Mouse (Mus musculus) intestine, embryonic 14.5 days (tissue): ENCODE data around the gene Fgf22. TPM values are rescaled to one million over a fixed set of nuclear protein-coding genes. Genes with fewer than 3 reads are reported as not detected.

Source experiments
- ATAC-seq: fragments of 200-750 bp; cut with Nextera tagmentation; replicated peaks from 2 replicates; pipeline ENCODE4 v1.8.0; 2017; ENCODE audit warnings: low read depth, moderate number of reproducible peaks, moderate TSS enrichment, moderate library complexity; ENCODE audit not compliant: low FRiP score, low TSS enrichment
- DNase-seq: peaks from one replicate; pipeline ENCODE4 v3.0.0-alpha.2; 2018; ENCODE audit warnings: low spot score
- H3K27ac ChIP-seq: fragments of 300-500 bp; sonication (generic); 2 replicates; pipeline ENCODE4 v1.5.1; 2014; ENCODE audit warnings: low read depth, mild to moderate bottlenecking, control low read depth
- H3K27me3 ChIP-seq: fragments of 300-500 bp; sonication (generic); replicated peaks from 2 replicates; pipeline ENCODE4 v1.6.1; 2014; ENCODE audit warnings: low read length, control low read depth; ENCODE audit not compliant: control insufficient read depth, insufficient read depth
- H3K36me3 ChIP-seq: fragments of 300-500 bp; sonication (generic); 2 replicates; pipeline ENCODE4 v1.6.1; 2014; ENCODE audit warnings: low read length, control low read depth; ENCODE audit not compliant: control insufficient read depth, insufficient read depth
- H3K4me1 ChIP-seq: fragments of 300-500 bp; sonication (generic); replicated peaks from 2 replicates; pipeline ENCODE4 v1.6.1; 2014; ENCODE audit warnings: low read length, control low read depth, mixed read lengths; ENCODE audit not compliant: control insufficient read depth, insufficient read depth
- H3K4me2 ChIP-seq: fragments of 300-500 bp; sonication (generic); 2 replicates; pipeline ENCODE4 v1.6.1; 2014; ENCODE audit warnings: low read length
- H3K4me3 ChIP-seq: fragments of 300-500 bp; sonication (generic); 2 replicates; pipeline ENCODE4 v1.5.1; 2014; ENCODE audit warnings: low read depth, low read length, control low read depth, mixed read lengths
- H3K9ac ChIP-seq: fragments of 300-500 bp; sonication (generic); 2 replicates; pipeline ENCODE4 v1.6.1; 2014; ENCODE audit warnings: mild to moderate bottlenecking, low read length
- H3K9me3 ChIP-seq: fragments of 300-500 bp; sonication (generic); 2 replicates; pipeline ENCODE4 v1.6.1; 2016; ENCODE audit warnings: low read length, control low read depth; ENCODE audit not compliant: control insufficient read depth
- WGBS: fragments of 180-500 bp; shearing (Covaris S2); extraction: QIAGEN DNeasy Blood & Tissue Kit; methylation state at CpG from one replicate; pipeline ENCODE4 v1.1.7; 2014; 5-methylcytosine and 5-hydroxymethylcytosine counted together
- polyA plus RNA-seq: library from polyadenylated mRNA; unstranded; fragments of >200 nt; fragmentation: Nextera tagmentation; extraction: Ambion mirVana; gene quantifications from 2 replicates; pipeline ENCODE4 v1.2.1, GENCODE M21; 2014

The Fgf22 gene
- 0.26 and 0.42 TPM in 2 replicates for polyA plus RNA-seq

- WGBS, result under 1% methylated on average over 36 of the region's 36 CpGs
- H3K9ac ChIP-seq, result no peak within 1 kb of the TSS
- peak; percentile 75 for ATAC-seq
- H3K27me3 ChIP-seq, result no peaks in the 10 kb centered on the region
- peaks cover 6% of the 10 kb centered on the region; the same call in 1 of the 2 replicates for H3K4me1 ChIP-seq
- DNase-seq, result peak; percentile 70
- no peak within 1 kb of the TSS for H3K27ac ChIP-seq
- peaks cover 35% of the 10 kb centered on the region for H3K36me3 ChIP-seq
- H3K4me2 ChIP-seq, result peak within 1 kb of the TSS; percentile 55
- no peaks in the 10 kb centered on the region for H3K9me3 ChIP-seq
- H3K4me3 ChIP-seq, result peak within 1 kb of the TSS; percentile 23; the same call in 1 of the 2 replicates
These were observed at the start of gene Fgf22 for GRCm38 (mm10) chr10:79754856-79755516. Gene Fgf22 (plus strand): TSS chr10:79755076.

DNA sequence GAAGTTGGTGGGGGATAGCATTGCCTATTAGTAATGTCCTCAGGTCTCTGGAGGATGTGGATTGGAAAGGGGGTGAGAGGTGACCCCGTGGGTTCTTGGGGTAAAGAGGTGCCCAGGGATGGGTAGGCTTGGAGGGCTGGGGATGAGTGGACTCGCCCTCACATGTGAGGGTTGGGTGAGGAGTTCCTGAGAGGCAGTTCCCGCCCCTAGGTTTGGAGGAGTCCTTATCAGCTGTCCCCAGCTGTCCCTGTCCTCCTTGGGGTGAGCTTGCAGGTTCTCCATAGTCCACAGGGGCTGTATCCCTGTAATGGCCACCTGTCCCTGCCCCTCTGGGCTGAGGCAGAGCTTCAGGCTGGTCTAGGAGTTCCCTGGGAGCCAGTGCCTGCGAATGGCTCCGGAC lies 48.9 kb upstream of the Fgf22 start:
- H3K4me1 ChIP-seq, result peaks cover 30% of the 10 kb centered on the region
- 77% methylated on average over 5 of the region's 5 CpGs for WGBS
- H3K4me2 ChIP-seq, result peak overlapping the region; percentile 98
- H3K36me3 ChIP-seq, result peaks cover 38% of the 10 kb centered on the region
- H3K27me3 ChIP-seq, result no peaks in the 10 kb centered on the region
- ATAC-seq (no peak), DNase-seq (no peak)
- no peak overlapping the region for H3K27ac ChIP-seq
- peak overlapping the region; percentile 81 for H3K4me3 ChIP-seq
- H3K9ac ChIP-seq, result peak overlapping the region; percentile 94
- H3K9me3 ChIP-seq, result no peaks in the 10 kb centered on the region

DNA sequence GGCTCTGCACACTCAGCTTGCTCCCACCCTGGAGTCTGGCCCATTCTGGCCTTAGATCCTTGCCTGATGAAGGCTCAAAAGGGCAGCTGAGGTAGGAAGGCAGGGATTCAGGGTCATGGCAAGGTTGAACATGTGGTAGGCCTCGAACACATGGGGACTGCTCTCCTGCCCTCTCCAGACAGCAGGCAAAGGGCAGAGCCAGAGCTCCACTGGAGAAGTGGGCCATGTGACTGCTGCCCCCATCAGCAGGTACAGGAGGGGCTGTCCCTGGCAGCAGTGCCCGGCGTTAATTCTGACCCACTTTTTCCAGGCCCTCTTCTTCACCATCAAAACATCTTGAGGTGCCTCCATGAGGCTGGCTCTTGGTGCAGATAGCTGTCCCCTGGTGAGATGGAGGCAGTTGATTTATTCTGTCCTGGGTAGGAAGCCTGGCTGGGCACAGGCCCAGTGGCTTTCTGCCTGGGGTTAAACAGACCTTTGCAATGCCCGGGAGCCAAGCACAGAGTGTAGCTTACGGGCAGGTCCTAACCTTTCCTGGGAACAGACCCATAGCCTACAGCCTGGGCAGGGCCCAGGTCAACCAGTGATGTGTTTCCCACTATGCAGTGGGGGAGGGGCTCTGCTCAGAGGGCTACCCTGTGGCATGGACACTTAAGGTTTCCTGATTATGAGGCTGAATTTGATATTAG lies 48.3 kb upstream of the Fgf22 start:
- Histone ChIP-seq H3K4me3 (no peak overlapping the region), H3K36me3 (peaks cover 44% of the 10 kb centered on the region), H3K9me3 (no peaks in the 10 kb centered on the region), H3K27ac (no peak overlapping the region), H3K4me2 (peak overlapping the region; percentile 98), H3K27me3 (no peaks in the 10 kb centered on the region), H3K4me1 (peaks cover 25% of the 10 kb centered on the region), H3K9ac (peak overlapping the region; percentile 0; the same call in 1 of the 2 replicates)
- 74% methylated on average over 5 of the region's 5 CpGs for WGBS
- no peak for ATAC-seq
- no peak for DNase-seq

GRCm38 (mm10) chr10:79707162-79707561 lies 47.7 kb upstream of the Fgf22 start:
- Histone ChIP-seq H3K4me3 (no peak overlapping the region), H3K9ac (no peak overlapping the region), H3K4me2 (no peak overlapping the region)

GRCm38 (mm10) chr10:79707759-79708158 lies 47.1 kb upstream of the Fgf22 start:
- no peak overlapping the region for H3K9ac ChIP-seq
- 65% methylated on average over 4 of the region's 4 CpGs for WGBS
- peaks cover 22% of the 10 kb centered on the region for H3K4me1 ChIP-seq
- H3K4me2 ChIP-seq, result no peak overlapping the region
- no peaks in the 10 kb centered on the region for H3K9me3 ChIP-seq
- H3K4me3 ChIP-seq, result no peak overlapping the region
- peaks cover 49% of the 10 kb centered on the region for H3K36me3 ChIP-seq
- DNase-seq, result no peak
- no peak overlapping the region for H3K27ac ChIP-seq
- H3K27me3 ChIP-seq, result no peaks in the 10 kb centered on the region
- no peak for ATAC-seq

More at GRCm38 (mm10) chr10:79707162-79707561, 47.7 kb upstream of the Fgf22 start:
- Histone ChIP-seq H3K27ac (no peak overlapping the region), H3K9me3 (no peaks in the 10 kb centered on the region), H3K27me3 (no peaks in the 10 kb centered on the region), H3K36me3 (peaks cover 49% of the 10 kb centered on the region), H3K4me1 (peaks cover 22% of the 10 kb centered on the region)
- ATAC-seq (no peak), DNase-seq (no peak)
- WGBS, result 81% methylated on average over 1 of the region's 1 CpGs

GRCm38 (mm10) chr10:79708668-79709067 lies 46.2 kb upstream of the Fgf22 start:
- Histone ChIP-seq H3K27ac (no peak overlapping the region), H3K9me3 (no peaks in the 10 kb centered on the region), H3K36me3 (peaks cover 49% of the 10 kb centered on the region), H3K27me3 (0 out of 2 replicates have a peak, but pooled peaks cover under 1% of the 10 kb centered on the region), H3K9ac (peak overlapping the region; percentile 10; the same call in 1 of the 2 replicates), H3K4me2 (no peak overlapping the region), H3K4me1 (peaks cover 22% of the 10 kb centered on the region), H3K4me3 (no peak overlapping the region)
- DNase-seq (no peak), ATAC-seq (no peak)
- WGBS, result 88% methylated on average over 21 of the region's 21 CpGs

GRCm38 (mm10) chr10:79709307-79709706 lies 45.6 kb upstream of the Fgf22 start:
- WGBS, result 72% methylated on average over 7 of the region's 7 CpGs
- no peak overlapping the region for H3K4me3 ChIP-seq
- no peak overlapping the region for H3K9ac ChIP-seq
- ATAC-seq (no peak), DNase-seq (no peak)
- peaks cover 22% of the 10 kb centered on the region for H3K4me1 ChIP-seq
- peaks cover 7% of the 10 kb centered on the region; the same call in 1 of the 2 replicates for H3K27me3 ChIP-seq
- H3K9me3 ChIP-seq, result no peaks in the 10 kb centered on the region
- H3K36me3 ChIP-seq, result peaks cover 49% of the 10 kb centered on the region
- H3K27ac ChIP-seq, result no peak overlapping the region
- H3K4me2 ChIP-seq, result no peak overlapping the region

GRCm38 (mm10) chr10:79712029-79712428 lies 42.8 kb upstream of the Fgf22 start:
- peaks cover 43% of the 10 kb centered on the region for H3K36me3 ChIP-seq
- H3K4me1 ChIP-seq, result peaks cover 9% of the 10 kb centered on the region
- no peak overlapping the region for H3K4me2 ChIP-seq
- H3K9me3 ChIP-seq, result no peaks in the 10 kb centered on the region
- no peak overlapping the region for H3K4me3 ChIP-seq
- peaks cover 34% of the 10 kb centered on the region for H3K27me3 ChIP-seq
- H3K9ac ChIP-seq, result no peak overlapping the region
- DNase-seq (peak; percentile 61), ATAC-seq (0 out of 2 replicates have a peak, but pooled peaks have one; percentile 4)
- no peak overlapping the region for H3K27ac ChIP-seq
- WGBS, result 86% methylated on average over 1 of the region's 1 CpGs
